Mouse (Mus musculus): ENCODE measurements around the gene Mettl15. TPM values are rescaled to one million over a fixed set of nuclear protein-coding genes. Genes with fewer than 3 reads are reported as not detected.

Gene Mettl15
- polyA plus RNA-seq, 1 experiment from 2014 or later, result 14.1 TPM

DNA sequence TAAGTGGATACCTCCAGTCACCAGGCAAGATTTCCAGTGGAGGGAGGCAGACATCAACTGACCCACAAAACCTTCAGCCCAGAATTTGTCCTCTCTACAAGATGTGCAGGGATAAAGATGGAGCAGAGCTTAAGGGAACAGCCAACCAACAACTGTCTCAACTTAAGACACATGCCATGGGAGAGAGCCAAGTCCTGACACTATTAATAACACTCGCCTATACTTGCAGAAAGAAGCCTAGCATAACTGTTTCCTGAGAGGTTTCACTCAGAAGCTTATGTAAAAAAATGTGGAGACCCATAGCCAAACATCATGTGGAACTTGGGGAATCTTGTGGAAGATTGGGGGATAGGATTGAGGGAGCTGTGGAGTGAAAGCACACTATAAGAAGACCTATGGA, 124.4 kb downstream of the Mettl15 start:
- no peaks in the 10 kb centered on the region for H3K36me3 ChIP-seq
- H3K4me2 ChIP-seq, result no peak overlapping the region
- H3K9ac ChIP-seq, result no peak overlapping the region
- WGBS, result 62% methylated on average over 1 of the region's 1 CpGs
- no peak for ATAC-seq (ENCODE audit: extremely low read depth, insufficient number of reproducible peaks, low FRiP score, low TSS enrichment)
- no peaks in the 10 kb centered on the region for H3K4me1 ChIP-seq
- H3K9me3 ChIP-seq, result no peaks in the 10 kb centered on the region
- no peak overlapping the region for H3K4me3 ChIP-seq
- H3K27ac ChIP-seq (replicated peaks), result no peak overlapping the region
- H3K27me3 ChIP-seq (replicated peaks), result no peaks in the 10 kb centered on the region

DNA sequence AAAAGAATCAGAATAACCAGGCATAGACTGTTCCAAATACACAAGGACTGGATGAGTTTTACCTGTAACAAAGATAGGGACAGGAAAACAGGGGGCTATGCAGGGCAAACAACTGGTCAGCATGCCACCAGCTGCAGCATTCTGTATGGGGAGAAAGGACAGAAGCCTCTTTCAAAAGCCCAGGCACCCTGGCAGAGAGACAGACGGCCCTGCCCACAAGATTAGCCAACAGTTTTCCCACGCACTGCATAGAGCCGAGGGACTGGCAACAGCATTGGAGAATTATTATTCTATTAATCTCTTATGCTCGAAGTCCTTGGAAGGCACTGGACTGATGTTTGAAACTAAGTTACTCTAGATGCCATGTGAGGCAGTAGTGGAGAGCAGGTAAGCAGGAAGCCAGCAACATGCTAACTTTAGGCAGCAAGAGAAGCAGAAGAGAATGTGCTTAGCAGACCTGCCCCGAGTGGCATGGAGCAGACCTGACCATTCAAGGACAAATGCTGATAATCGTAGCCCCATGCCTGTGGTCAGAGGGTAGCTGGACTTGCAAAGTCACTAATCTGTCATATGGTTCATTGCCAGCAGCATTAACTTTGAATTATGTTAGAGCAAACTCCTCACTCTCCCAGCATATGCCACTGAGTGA, 127.0 kb downstream of the Mettl15 start:
- no peak overlapping the region for H3K27ac ChIP-seq (replicated peaks)
- no peak for ATAC-seq (ENCODE audit: extremely low read depth, insufficient number of reproducible peaks, low FRiP score, low TSS enrichment)
- H3K9ac ChIP-seq, result no peak overlapping the region
- H3K4me1 ChIP-seq, result no peaks in the 10 kb centered on the region
- 52% methylated on average over 6 of the region's 6 CpGs for WGBS
- no peak overlapping the region for H3K4me2 ChIP-seq
- H3K27me3 ChIP-seq (replicated peaks), result no peaks in the 10 kb centered on the region
- H3K36me3 ChIP-seq, result no peaks in the 10 kb centered on the region
- H3K9me3 ChIP-seq, result no peaks in the 10 kb centered on the region
- H3K4me3 ChIP-seq, result no peak overlapping the region

DNA sequence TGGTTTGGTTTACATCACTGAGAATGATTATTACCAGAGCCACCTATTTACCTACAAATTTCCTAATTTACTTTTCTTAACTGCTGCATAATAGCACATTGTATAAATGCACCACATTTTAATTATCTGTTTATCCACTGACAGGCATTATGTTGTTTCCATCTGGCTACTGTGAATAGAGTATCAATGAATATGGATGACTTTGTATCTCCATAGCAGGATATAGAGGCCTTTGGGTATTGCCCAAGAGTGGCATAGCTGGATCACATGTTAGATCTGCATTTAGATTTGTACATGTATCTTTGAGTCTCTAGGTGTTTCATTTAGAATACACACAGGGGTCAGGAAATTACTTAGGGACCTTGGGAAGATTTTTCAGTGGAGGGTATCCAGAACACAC, 133.3 kb downstream of the Mettl15 start:
- Histone ChIP-seq H3K9ac (no peak overlapping the region), H3K36me3 (no peaks in the 10 kb centered on the region), H3K4me2 (no peak overlapping the region), H3K4me3 (no peak overlapping the region), H3K9me3 (no peaks in the 10 kb centered on the region), H3K4me1 (no peaks in the 10 kb centered on the region), H3K27ac (replicated peaks) (no peak overlapping the region), H3K27me3 (replicated peaks) (no peaks in the 10 kb centered on the region)
- no peak for ATAC-seq (ENCODE audit: extremely low read depth, insufficient number of reproducible peaks, low FRiP score, low TSS enrichment)

DNA sequence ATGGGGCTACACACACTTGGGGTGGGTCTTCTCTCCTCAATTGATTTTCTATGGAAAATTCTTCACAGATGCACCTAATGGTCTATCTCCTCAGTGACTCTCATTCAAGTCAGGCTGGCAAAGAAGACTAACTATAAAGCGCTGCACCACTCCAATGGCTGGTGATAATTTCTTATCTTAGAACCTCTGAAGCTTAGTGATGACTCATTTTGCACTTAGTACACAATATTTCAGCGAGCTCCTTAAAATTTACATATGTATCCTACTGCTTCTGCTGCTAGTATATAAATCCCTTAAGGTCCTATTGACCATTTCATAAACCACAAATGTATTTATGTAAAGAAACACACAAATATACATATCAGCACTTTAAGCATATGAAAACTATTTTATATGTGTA, 136.1 kb downstream of the Mettl15 start:
- Histone ChIP-seq H3K4me1 (no peaks in the 10 kb centered on the region), H3K4me2 (no peak overlapping the region), H3K27me3 (replicated peaks) (no peaks in the 10 kb centered on the region), H3K27ac (replicated peaks) (no peak overlapping the region), H3K9me3 (no peaks in the 10 kb centered on the region), H3K36me3 (no peaks in the 10 kb centered on the region), H3K9ac (no peak overlapping the region), H3K4me3 (no peak overlapping the region)
- no peak for ATAC-seq (ENCODE audit: extremely low read depth, insufficient number of reproducible peaks, low FRiP score, low TSS enrichment)
- 69% methylated on average over 2 of the region's 2 CpGs for WGBS

DNA sequence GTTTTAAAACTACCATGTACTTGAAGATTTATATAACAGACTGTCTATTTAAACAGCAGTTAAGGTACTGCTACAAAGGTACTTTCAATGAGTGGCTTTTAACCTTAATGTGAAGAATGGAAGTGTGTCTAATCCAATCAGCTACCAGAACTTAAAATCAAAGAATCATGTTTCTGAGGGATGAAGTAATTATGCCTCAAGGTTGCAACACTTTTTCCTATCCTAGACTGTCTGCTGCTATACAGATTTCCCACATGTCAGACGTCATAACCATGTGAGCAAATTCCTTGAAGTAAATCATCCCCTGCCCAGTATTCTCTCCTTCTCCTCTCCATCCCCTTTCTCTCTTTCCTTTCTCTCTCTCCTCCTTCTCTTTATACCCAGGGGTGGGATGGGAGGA, 140.2 kb downstream of the Mettl15 start:
- 76% methylated on average over 1 of the region's 1 CpGs for WGBS
- Histone ChIP-seq H3K36me3 (no peaks in the 10 kb centered on the region), H3K4me1 (no peaks in the 10 kb centered on the region), H3K27ac (replicated peaks) (no peak overlapping the region), H3K9me3 (no peaks in the 10 kb centered on the region), H3K27me3 (replicated peaks) (no peaks in the 10 kb centered on the region), H3K9ac (no peak overlapping the region), H3K4me3 (no peak overlapping the region), H3K4me2 (no peak overlapping the region)
- ATAC-seq (ENCODE audit: extremely low read depth, insufficient number of reproducible peaks, low FRiP score, low TSS enrichment), result no peak

DNA sequence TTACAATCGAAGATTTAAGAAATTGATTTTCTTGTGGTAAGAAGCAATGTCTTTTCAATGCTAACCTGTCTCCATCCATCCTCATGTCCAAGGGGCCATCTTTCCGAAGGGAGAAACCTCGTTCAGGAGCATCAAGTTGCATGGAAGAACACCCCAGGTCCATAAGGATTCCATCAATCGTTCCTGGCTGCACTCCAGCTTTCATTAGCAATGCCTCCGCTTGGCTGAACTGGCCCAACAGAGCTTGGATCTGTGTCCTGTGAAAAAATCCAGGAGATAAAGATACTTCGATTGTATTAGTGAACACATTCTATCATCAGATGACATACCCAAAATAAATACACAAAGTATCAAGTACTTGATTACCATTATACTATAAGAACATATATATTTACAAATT, 143.3 kb downstream of the Mettl15 start:
- 70% methylated on average over 6 of the region's 6 CpGs for WGBS
- H3K4me1 ChIP-seq, result no peaks in the 10 kb centered on the region
- no peak for ATAC-seq (ENCODE audit: extremely low read depth, insufficient number of reproducible peaks, low FRiP score, low TSS enrichment)
- no peaks in the 10 kb centered on the region for H3K9me3 ChIP-seq
- no peaks in the 10 kb centered on the region for H3K27me3 ChIP-seq (replicated peaks)
- no peak overlapping the region for H3K9ac ChIP-seq
- H3K36me3 ChIP-seq, result no peaks in the 10 kb centered on the region
- H3K4me2 ChIP-seq, result no peak overlapping the region
- H3K27ac ChIP-seq (replicated peaks), result no peak overlapping the region
- H3K4me3 ChIP-seq, result no peak overlapping the region

DNA sequence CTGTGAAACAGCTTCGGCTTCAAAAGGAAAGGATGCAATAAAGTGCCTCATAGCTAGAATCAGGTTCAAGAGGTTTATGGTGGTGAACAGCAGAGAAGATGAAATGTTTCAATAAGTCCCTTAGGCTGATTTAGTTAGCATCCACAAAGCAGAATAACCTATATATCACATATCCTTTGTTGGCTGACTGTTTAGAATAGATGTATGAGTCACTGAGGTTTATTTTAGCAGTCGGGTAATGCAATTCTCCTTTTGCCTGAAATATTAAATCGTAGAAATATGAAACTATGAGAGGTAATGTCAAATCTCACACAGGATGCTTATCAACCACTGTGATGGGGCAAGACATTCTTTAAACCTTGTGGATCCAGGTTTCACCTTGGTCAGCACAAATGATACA, 149.8 kb downstream of the Mettl15 start:
- H3K4me1 ChIP-seq, result no peaks in the 10 kb centered on the region
- H3K36me3 ChIP-seq, result no peaks in the 10 kb centered on the region
- H3K9me3 ChIP-seq, result no peaks in the 10 kb centered on the region
- 82% methylated on average over 3 of the region's 3 CpGs for WGBS
- no peak for ATAC-seq (ENCODE audit: extremely low read depth, insufficient number of reproducible peaks, low FRiP score, low TSS enrichment)
- no peaks in the 10 kb centered on the region for H3K27me3 ChIP-seq (replicated peaks)
- no peak overlapping the region for H3K4me2 ChIP-seq
- no peak overlapping the region for H3K27ac ChIP-seq (replicated peaks)
- no peak overlapping the region for H3K9ac ChIP-seq
- H3K4me3 ChIP-seq, result no peak overlapping the region

DNA sequence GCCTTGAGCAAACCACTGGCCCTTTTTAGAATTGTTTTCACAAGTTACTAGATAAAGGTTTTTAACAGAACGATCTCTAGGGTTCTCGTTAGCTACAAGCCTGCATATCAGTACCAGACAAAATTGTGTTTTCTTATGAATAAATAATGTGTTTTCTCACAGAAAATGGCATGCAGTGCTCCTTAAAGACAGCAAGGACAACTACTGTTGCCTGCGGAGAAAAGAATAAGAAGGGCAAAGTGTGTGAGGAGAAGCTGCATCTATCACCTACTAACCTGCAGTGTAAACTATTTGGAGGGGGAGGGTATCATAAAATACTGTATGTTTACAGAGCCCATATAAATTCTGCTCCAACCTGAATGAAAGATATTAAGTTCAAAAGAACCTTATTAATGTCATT, 150.6 kb downstream of the Mettl15 start:
- Histone ChIP-seq H3K9me3 (no peaks in the 10 kb centered on the region), H3K27me3 (replicated peaks) (no peaks in the 10 kb centered on the region), H3K27ac (replicated peaks) (no peak overlapping the region), H3K4me2 (no peak overlapping the region), H3K9ac (no peak overlapping the region), H3K4me1 (no peaks in the 10 kb centered on the region), H3K4me3 (no peak overlapping the region), H3K36me3 (no peaks in the 10 kb centered on the region)
- 79% methylated on average over 3 of the region's 3 CpGs for WGBS
- no peak for ATAC-seq (ENCODE audit: extremely low read depth, insufficient number of reproducible peaks, low FRiP score, low TSS enrichment)

DNA sequence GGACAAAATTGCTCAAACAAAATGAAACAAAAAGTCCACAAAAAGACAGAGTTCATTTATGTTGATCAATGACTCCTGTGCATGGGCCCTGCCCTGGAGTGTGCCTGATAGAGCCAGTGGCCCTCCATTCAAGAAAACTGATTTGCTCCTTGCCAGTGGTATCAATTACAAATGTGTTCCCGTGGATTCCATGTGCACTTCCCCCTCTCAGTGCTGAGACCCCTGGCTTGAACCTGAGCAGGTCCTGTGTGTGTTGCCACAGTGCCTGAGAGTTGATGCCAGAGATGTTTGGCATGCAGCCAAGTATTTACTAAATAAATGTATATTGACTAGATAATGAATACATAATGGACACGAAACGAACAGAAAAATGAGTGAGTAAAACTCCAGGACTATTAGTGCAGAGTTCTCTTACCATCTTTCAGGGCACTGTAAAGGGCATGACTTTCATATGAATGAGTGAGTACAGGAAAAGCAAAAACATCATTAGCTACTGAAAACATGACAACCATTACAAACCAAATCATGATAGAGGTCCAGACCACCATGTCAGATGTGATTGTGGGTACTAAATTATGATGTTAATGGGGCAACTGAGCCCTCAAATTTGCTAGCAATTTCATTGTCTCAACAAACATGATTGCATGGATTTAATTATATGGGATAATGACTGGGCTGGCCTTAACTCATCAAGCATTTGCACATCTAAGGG, 174.6 kb downstream of the Mettl15 start:
- no peaks in the 10 kb centered on the region for H3K4me1 ChIP-seq

DNA sequence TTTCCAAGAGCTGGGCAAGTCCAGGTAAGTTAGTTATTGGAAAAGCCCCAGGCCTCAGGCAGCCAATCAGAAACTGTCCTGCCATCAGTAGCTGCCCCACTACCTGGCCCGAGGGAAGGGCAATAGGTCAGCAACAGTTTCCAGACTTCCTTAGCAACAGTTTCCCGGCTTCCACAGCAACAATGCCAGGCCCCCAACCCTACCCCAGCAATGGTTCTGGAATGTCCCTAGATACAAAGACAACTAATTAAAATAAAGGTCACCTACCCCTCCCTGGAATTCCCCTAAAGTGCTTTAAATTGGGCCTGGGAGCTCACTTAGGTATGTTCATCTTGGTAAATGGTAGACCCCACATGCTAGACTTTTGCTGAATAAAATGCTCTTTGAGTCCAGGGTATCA, 230.9 kb downstream of the Mettl15 start:
- Histone ChIP-seq H3K4me3 (no peak overlapping the region), H3K9me3 (no peaks in the 10 kb centered on the region), H3K27me3 (replicated peaks) (no peaks in the 10 kb centered on the region), H3K27ac (replicated peaks) (no peak overlapping the region), H3K36me3 (no peaks in the 10 kb centered on the region), H3K9ac (no peak overlapping the region), H3K4me2 (no peak overlapping the region), H3K4me1 (no peaks in the 10 kb centered on the region)
- ATAC-seq (ENCODE audit: extremely low read depth, insufficient number of reproducible peaks, low FRiP score, low TSS enrichment), result no peak
- WGBS, result 67% methylated on average over 2 of the region's 2 CpGs

More for the DNA sequence above, 174.6 kb downstream of the Mettl15 start:
- WGBS, result 72% methylated on average over 3 of the region's 3 CpGs
- no peaks in the 10 kb centered on the region for H3K27me3 ChIP-seq (replicated peaks)
- ATAC-seq (ENCODE audit: extremely low read depth, insufficient number of reproducible peaks, low FRiP score, low TSS enrichment), result no peak
- H3K4me2 ChIP-seq, result no peak overlapping the region
- H3K4me3 ChIP-seq, result no peak overlapping the region
- H3K9me3 ChIP-seq, result no peaks in the 10 kb centered on the region
- no peaks in the 10 kb centered on the region for H3K36me3 ChIP-seq
- no peak overlapping the region for H3K27ac ChIP-seq (replicated peaks)
- no peak overlapping the region for H3K9ac ChIP-seq

Data from heart, embryonic 13.5 days (tissue).